Mouse (Mus musculus) myocyte (in vitro differentiated cells): ENCODE data around the gene Zfp85.
"Not testable (repeated sequence)": the region's sequence is repeated elsewhere in the genome, so short reads cannot be mapped to it uniquely, and the experiment has no call there.

Experiments used
- MAX ChIP-seq: IDR thresholded peaks from one replicate; pipeline ENCODE4 v1.6.1; 2011; ENCODE audit warnings: low read depth, mild to moderate bottlenecking, control low read depth
- MYOG ChIP-seq, 3 experiments: IDR thresholded peaks; one replicate each; pipeline ENCODE4 v1.6.1; 2011; ENCODE audit warnings: control low read depth in 2 of 3, low read depth in 2 of 3, mild to moderate bottlenecking in 2 of 3; ENCODE audit not compliant: insufficient read length in 2 of 3, control insufficient read depth in 1 of 3, insufficient read depth in 1 of 3
- POLR2A ChIP-seq: IDR thresholded peaks from one replicate; pipeline ENCODE4 v1.6.1; 2011; ENCODE audit warnings: low read depth, mild to moderate bottlenecking, control low read depth, moderate library complexity; ENCODE audit not compliant: insufficient read length
- POLR2AphosphoS2 ChIP-seq: IDR thresholded peaks from one replicate; pipeline ENCODE4 v1.6.1; 2011; ENCODE audit warnings: low read depth, control low read depth; ENCODE audit not compliant: insufficient read length
- REST ChIP-seq: IDR thresholded peaks from one replicate; pipeline ENCODE4 v1.6.1; 2011; ENCODE audit warnings: mild to moderate bottlenecking, control low read depth, moderate library complexity; ENCODE audit not compliant: insufficient read depth, insufficient read length
- USF1 ChIP-seq: IDR thresholded peaks from one replicate; pipeline ENCODE4 v1.6.1; 2011; ENCODE audit warnings: low read depth, mild to moderate bottlenecking, control low read depth, moderate library complexity

DNA sequence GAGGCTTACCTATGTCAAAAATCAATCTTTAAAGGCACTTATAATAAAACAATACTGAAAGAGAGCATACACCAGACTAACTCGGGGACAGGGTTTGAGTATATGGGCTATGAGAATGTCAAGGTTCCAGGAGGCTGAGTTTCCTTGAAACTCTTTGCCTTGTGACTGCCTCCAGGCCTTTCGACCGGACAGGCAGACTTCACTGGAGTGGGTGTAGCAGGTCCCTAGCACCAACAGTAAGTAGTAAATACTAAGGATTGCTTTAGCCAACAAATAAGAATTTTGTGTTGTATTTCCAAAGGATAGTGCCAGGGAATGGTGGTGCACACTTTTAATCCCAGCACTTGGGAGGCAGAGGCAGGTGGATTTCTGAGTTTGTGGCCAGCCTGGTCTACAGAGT lies 44.1 kb upstream of the Zfp85 start:
- TF ChIP-seq POLR2A; USF1; REST; MAX; MYOG (IDR thresholded peaks at IDR 0.05; ENCODE audit: control insufficient read depth in 1 of 3, insufficient read depth in 1 of 3, insufficient read length in 2 of 3, low read depth in 2 of 3); POLR2AphosphoS2: not testable (repeated sequence)
